Mouse (Mus musculus): ENCODE results near the gene Gm10912. TPM values are rescaled to one million over a fixed set of nuclear protein-coding genes. Genes with fewer than 3 reads are reported as not detected.
"Not testable (repeated sequence)": the region's sequence is repeated elsewhere in the genome, so short reads cannot be mapped to it uniquely, and the experiment has no call there.

Gene Gm10912
- under 1 TPM; 0.16 to 0.17 TPM for total RNA-seq (2021)
- long read RNA-seq, experiment 1: 0 reads
- long read RNA-seq, experiment 2: 0 reads

GRCm38 (mm10) chr2:104065526-104065925, at the start of gene Gm10912:
TSS of gene Gm10912 (plus strand) at chr2:104065826.
- not testable (repeated sequence) for DNase-seq (ENCODE audit: low spot score in 2 of 2)

DNA sequence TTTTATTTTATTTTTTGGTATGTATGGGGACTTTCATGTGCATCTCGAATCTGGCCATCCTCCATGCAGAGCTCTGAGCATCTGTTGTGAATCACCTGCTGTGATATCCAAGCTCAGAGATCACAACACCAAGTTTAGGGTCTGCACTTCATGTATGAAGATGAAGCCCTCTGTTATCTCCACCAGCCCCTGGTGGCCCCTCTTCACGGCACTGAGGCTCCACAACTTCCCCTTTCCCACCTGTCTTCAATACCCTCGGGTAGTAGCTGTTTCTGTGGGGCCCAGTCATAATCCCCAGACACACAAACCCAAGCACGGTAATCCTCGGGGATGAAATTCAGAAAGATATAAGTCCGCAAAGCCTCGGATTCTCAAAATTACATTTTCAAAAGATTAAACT, 42.5 kb upstream of the Gm10912 start:
- no peak for DNase-seq (ENCODE audit: low spot score in 2 of 2)

DNA sequence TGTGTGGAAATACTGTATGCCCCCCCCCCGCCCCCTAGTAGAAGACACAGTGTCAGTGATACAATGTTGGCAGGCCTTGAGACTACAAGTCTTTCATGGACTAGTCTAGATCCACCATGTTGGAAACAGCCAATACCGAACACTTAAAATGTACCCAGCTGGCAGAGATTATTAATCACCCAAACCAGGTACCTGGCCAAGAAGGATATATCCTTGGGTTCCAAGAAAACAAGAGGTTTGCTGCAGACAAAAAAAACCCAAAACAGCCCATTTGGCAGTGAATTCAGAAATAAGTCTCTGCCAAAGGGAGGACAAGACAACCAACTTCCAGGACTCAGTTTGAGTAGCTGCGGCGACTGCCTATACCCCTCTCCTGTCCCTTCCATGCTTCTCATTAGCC, 41.0 kb upstream of the Gm10912 start:
- no peak for DNase-seq (ENCODE audit: low spot score in 2 of 2)

- peak; percentile 75 to 85 for DNase-seq (ENCODE audit: low spot score in 2 of 2)
Measured at GRCm38 (mm10) chr2:104027458-104028138, 38.0 kb upstream of the Gm10912 start, which contains the start of gene Fbxo3. TSS of gene Fbxo3 (plus strand) at chr2:104027721.

DNA sequence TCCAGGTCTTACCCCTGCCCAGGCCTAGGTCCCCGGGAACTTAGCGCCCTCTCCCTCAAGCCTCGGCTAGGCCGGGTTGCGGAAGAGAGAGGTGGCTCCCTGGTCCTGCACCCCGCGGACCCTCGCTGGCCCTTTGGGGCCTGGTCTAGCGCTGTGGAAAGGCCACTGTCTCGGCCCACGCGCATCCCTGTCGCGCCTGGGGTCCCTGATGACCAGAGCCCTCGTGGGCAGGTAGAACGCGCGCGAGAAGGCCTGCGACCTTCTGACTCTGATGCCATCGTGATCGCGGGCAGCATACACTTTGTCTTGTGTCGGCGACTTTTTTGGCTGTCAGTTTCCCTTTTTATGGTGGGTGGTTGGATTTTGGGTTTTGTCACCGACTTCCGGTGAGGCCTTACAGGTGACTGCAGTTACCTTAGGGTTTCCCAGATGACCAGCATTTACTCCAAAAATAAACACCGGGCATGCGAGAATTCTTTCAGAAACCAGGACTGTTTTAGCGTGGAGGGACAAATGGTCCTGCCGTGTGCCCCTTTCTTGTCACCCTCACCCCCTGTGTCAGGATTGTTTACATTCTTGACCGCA, 37.4 kb upstream of the Gm10912 start, which contains the start of gene 4931422A03Rik:
Gene 4931422A03Rik, minus strand, starts transcription at position 223 of the 585 bp plus-strand sequence.
- DNase-seq (ENCODE audit: low spot score in 2 of 2): no peak

DNA sequence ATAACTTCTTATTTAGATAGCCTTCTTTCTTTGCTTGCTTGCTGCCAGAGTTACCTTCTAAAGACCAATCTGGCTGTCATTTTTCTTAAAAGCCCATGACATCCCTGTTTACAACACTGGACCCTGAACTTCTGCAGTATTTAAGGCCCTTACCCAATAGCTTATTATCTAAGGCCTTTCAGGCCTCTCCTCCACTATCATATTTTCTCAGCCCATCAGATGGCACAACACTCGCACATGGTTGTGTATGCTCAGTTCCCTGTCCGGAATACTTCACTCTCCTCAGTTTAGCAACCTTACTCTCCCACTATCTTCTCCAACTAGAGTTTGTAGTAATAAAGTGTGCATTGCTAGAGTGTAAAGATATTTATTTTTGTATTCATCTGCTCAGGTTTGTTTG, 36.6 kb upstream of the Gm10912 start:
- DNase-seq (ENCODE audit: low spot score in 2 of 2): no peak

GRCm38 (mm10) chr2:104030381-104030780, 35.2 kb upstream of the Gm10912 start:
- DNase-seq (ENCODE audit: low spot score in 2 of 2): no peak

- no peak for DNase-seq (ENCODE audit: low spot score in 2 of 2)
Measured at GRCm38 (mm10) chr2:104032056-104032455, 33.6 kb upstream of the Gm10912 start.

DNA sequence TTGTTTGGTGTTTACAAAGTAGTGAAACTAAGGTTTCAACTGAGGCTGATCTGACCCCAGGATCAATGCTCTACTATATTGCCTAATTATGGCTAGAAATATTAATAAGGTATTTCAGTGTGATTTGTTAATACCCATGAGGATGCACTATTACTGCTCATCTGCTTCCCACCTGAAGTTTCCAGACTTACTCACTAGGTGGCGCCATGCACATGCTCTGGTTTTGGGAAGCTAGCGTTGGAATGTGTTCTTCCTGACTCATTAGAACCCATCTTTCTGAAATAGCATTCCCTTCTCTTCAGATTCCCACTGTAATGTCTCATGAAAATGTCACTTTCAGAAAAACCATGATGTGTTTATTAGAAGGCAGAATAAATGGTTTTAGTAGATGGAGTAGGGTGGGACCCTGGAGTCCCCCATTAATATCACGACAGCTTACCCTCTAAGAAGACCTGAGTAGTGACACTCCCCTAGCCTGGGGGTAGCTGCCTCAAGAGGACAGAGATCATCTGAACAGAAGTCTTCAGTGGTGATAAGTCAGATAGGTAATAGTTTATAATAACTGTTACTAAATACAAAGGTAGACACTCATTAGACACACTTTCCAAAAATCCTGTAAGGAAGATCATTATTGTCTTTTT, 30.7 kb upstream of the Gm10912 start:
- DNase-seq (ENCODE audit: low spot score in 2 of 2): peak in 1 of 2 experiments; percentile 37

- no peak for DNase-seq (ENCODE audit: low spot score in 2 of 2)
Measured at GRCm38 (mm10) chr2:104035595-104035994, 30.0 kb upstream of the Gm10912 start.

DNA sequence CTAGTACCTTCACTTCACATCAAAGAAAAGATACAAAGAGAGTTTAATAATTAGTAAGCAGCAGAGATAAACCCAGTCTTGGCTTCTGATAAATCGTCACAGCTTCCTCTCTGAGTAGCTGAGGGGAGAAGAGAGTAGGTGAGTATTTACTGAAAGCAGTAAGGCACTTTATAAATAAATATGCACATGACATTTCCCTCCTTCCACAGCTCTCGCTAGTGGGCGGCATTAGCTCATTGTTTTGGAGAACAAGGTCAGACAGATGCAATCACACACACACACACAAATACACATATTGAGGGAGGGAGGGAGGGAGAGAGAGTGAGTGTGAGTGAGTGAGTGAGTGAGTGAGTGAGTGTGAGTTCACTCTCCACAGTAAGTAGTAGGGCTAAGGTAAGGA, 29.3 kb upstream of the Gm10912 start:
- no peak for DNase-seq (ENCODE audit: low spot score in 2 of 2)

DNA sequence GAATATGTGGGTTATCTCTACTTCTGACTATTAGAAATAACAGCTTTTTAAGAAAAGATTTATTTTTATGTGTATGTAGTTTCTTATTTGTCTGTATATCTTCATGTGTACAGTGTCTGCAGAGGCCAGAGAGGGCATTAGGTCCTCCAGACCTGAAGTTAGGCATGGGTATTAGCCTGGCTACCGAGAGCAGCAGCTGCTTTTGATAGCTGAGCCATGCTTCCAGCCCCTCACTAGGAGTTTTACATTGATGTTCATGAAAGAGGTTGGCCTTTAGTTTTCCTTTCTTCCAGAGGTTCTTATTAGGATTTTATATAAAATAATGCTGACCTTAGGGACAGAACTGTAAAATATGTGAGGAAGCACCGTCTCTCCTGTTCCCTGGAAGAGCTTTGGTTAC, 27.4 kb upstream of the Gm10912 start:
- DNase-seq (ENCODE audit: low spot score in 2 of 2): no peak

DNA sequence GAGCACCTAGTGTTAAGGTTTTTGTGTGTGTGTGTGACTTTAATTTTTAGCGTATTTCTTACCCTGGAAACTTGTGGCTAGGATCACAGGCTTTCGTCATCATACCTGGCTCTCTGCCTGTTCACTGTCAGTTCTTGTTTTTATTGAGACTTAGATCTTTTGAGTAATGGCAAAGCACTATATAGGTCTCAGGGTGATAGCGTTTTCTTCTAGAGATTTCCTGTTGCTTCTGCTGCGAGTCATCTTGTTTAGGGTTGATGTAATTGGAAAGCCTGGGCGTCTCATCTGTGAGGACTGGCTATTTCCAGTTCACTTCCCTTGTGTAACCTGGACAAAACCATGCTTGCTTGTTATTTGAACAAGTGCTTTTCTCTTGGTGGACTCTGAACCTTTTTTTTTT, 24.0 kb upstream of the Gm10912 start:
- DNase-seq (ENCODE audit: low spot score in 2 of 2): no peak

- DNase-seq (ENCODE audit: low spot score in 2 of 2): no peak
Measured at GRCm38 (mm10) chr2:104042766-104043165, 22.9 kb upstream of the Gm10912 start.

- DNase-seq (ENCODE audit: low spot score in 2 of 2): no peak
Measured at GRCm38 (mm10) chr2:104043624-104044478, 21.8 kb upstream of the Gm10912 start.

- no peak for DNase-seq (ENCODE audit: low spot score in 2 of 2)
Measured at GRCm38 (mm10) chr2:104044479-104045080, 21.0 kb upstream of the Gm10912 start.

DNA sequence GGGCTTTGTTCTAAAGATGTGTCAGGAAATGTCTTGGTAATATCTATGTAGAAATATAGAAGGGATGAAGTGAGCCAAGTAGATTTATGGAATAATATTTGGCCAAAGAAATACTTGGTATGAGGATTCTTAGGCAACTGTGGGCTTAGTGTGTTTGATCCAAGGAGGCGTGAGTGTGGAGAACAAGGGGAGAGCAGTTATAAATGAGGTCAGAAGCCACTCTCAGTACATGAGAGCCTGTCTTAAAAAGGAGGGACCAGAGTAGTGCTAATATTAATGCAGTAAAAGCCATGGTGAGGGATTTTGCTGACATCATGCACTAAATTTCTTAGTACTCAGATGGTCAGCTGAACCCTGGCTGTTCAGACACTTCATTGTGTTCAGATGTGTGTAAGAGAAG, 7.2 kb upstream of the Gm10912 start:
- no peak for DNase-seq (ENCODE audit: low spot score in 2 of 2)

DNA sequence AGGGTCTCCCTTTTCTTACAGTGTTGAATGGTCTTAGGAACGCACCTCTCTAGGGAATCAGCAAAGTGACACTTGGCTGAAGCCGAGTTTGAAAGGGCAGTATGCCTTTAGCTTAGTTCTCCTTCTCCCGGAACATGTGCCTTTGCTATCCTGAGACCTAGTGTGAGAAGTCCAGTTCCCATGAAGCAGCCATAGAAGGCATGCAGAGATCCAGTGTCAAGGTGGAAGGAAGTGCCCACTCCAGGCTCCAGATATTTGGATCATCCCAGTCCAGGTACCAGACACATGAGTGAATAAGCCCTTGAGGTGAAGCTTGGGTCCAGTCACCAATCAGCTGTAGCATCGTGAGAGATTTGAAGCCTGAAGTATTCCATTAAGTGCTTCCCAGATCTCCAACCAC, 6.7 kb upstream of the Gm10912 start:
- no peak for DNase-seq (ENCODE audit: low spot score in 2 of 2)

DNA sequence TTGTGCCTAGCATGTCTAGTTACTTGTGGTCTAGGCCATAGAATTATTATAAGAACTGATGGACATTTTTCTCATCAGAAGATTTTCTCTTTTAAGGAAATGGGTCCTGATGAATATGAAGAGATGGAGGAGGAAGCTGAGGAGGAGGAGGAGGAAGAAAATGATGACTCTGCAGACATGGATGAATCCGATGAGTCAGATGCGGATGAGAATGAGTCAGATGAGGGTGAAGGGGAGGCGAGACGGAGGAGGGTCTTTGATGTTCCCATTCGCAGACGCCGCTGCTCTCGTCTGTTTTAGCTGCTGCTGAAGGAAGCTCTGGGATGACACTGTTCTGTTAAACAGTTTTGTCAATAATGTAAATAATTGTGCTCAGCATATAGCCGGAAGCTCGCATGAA, 5.8 kb upstream of the Gm10912 start:
- DNase-seq (ENCODE audit: low spot score in 2 of 2): no peak

- DNase-seq (ENCODE audit: low spot score in 2 of 2): no peak
Measured at GRCm38 (mm10) chr2:104060996-104061395, 4.6 kb upstream of the Gm10912 start.

DNA sequence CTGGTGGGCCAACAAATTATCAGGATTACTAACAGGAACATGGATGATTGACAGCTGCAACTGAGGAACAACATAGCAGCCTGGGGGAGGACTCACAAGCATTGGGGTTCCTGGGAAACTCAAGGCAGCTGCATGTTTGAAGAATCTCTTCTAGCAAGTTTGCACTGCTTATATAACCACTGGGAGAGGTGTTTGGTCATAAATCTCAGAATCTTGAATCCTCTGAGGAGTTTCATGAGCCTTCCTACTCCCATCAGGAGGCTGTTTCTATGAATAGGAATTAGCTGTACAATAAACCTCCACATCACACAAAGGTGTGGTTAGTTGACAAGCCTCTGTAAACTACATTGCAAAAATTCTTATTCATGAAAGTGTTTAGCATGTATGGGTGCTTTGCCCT, 3.0 kb upstream of the Gm10912 start:
- no peak for DNase-seq (ENCODE audit: low spot score in 2 of 2)
